Mouse (Mus musculus): ENCODE results near the gene Sars2.

The Sars2 gene

DNA sequence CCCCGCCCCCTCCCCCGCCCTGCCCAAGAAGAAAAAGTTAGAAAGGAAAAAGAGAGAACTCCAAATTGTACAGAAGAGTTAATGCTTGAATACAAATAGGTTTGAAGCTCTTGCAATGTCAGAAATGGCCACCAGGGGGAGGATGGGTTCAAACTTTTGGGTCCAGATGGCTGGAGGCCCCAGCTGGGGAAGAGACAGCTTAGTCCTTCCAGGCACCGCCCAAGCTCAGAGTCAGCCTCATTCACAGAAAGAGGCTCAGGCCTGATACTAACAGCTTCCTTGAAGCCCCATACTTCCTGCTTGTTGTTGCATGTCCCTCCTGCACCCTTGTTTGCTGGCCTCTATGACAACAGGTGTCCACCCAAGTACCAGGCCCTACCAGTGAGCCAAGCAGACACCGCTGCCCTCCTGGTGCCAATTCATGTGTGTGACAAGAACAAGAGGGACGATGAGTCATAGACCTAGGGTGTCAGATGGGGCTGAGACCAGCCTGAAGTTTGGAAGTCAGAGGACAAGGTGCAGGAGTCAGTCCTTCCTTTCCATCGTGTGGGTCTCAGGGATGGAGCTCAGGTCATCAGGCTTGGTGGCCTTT, 38.4 kb downstream of the Sars2 start:
- DNase-seq (ENCODE audit: low spot score), result peak; percentile 75

- DNase-seq (ENCODE audit: low spot score), result no peak
Measured at GRCm38 (mm10) chr7:28780857-28781256, 39.1 kb downstream of the Sars2 start.

- no peak for DNase-seq (ENCODE audit: low spot score)
Measured at GRCm38 (mm10) chr7:28781261-28781663, 39.5 kb downstream of the Sars2 start.

GRCm38 (mm10) chr7:28785161-28785560, 43.4 kb downstream of the Sars2 start:
- DNase-seq (ENCODE audit: low spot score), result no peak

GRCm38 (mm10) chr7:28787884-28788283, 46.1 kb downstream of the Sars2 start:
- DNase-seq (ENCODE audit: low spot score), result no peak

- no peak for DNase-seq (ENCODE audit: low spot score)
Measured at GRCm38 (mm10) chr7:28788307-28789195, 46.8 kb downstream of the Sars2 start, which contains the start of gene Rinl. Gene Rinl (plus strand): TSS chr7:28788969.

DNA sequence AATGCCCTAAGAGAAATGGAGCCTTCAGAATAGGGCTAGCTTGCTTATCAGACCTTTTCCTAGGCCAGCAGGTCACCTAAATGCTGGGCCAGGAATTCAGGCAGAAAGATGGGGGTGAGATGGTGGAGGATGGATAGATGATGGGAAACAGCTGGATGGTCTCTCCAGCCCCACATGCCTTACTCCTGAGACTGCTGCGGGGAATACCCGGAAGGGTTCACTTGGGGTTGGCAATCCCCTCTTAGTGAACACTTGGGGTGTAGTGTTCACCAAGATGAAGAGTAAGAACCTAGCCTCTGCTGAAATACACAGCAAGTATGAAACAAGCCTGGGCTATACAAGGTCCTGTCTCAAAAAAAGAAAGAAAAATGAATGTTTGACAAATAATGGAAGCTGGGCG, 47.4 kb downstream of the Sars2 start:
- no peak for DNase-seq (ENCODE audit: low spot score)

DNA sequence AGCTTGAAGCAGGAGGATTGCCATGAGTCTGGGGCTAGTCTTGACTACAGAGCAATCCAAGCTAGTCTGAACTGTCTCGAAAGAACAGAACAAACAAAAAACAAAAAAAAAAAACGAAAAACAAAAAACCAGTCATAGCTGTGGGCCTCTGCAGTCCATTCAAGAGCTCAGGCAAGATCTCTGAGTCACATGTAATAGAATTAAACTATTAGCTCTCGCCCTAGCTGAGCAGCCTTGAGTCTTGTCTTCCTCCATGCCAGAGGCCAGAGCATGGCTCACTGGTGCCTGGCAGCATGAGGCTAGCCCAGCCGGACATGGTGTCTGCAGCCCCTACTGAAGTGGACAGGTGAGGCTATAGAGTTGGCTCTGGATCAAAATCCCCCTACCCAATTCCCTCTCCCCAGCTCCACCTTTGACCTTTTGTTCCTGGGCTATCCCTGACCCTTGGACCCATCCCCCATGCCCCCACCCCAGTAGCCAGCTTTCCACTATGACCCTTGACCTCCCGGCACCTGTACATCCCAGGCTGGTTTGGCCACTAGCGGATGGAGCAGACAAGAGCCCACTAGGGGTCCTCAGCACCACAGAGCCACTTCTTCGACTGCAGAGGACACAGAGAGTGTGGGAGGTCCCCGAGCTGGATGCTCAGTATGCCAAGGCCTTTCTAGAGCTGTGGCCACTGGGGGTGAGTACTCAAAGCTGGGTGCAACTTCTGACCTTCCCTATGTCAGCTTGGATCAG, 48.4 kb downstream of the Sars2 start:
- DNase-seq (ENCODE audit: low spot score), result peak; percentile 90

- no peak for DNase-seq (ENCODE audit: low spot score)
Measured at GRCm38 (mm10) chr7:28791706-28792105, 49.9 kb downstream of the Sars2 start.

DNA sequence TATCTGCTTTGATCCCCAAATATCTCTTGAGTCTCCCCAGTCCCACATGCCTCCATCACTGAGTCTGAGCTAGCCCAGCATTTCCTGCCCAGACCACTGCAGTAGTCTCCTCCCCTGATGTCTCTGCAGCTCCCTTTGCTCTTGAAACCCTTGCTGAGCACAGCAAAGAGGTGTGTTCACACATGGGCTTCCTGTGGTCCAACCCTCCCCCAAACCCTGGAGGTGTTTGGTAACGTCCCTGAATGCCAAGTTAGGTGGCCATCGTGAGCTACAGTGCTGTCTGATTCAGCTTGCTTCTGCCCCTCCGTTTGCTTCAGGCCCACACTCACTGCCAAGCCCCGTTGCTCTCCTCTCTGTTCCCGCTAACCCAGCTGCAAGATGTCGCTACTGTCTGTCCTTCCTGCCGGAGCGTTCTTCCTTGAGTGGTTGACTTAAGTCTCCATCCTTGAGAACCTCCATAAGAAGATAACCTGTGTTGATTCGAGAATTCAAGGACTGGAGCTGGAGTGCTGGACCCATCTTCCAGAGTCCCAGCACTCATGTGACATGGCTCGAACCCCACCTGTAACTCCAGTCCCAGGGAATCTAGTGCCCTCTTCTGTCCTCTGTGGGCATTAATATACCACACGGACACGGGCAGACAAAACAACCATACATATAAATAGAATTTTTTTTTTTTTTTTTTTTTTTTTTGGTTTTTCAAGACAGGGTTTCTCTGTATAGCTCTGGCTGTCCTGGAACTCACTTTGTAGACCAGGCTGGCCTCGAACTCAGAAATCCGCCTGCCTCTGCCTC, 50.8 kb downstream of the Sars2 start:
- no peak for DNase-seq (ENCODE audit: low spot score)

- no peak for DNase-seq (ENCODE audit: low spot score)
Measured at GRCm38 (mm10) chr7:28793834-28794233, 52.0 kb downstream of the Sars2 start.

GRCm38 (mm10) chr7:28794496-28794895, 52.7 kb downstream of the Sars2 start:
- DNase-seq (ENCODE audit: low spot score), result no peak

DNA sequence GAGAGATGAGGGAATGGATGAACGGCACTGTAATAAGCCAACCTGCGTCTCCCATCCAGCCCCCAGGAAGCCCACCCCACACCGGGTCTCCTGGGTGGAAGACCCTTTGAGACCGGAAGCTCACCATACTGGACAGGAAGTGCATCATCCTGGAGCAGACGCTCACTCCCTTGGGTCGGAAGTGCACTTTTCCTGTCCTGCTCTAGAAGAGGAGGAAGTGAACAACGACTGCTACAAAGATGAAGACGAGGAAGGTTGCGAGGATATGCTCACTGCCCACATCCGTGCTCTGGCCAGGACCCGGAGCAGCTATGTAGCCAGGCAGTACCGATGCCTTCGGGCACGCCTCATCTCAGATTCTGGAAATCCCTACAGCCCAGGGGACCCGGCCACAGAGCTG, 54.0 kb downstream of the Sars2 start:
- DNase-seq (ENCODE audit: low spot score), result no peak

DNA sequence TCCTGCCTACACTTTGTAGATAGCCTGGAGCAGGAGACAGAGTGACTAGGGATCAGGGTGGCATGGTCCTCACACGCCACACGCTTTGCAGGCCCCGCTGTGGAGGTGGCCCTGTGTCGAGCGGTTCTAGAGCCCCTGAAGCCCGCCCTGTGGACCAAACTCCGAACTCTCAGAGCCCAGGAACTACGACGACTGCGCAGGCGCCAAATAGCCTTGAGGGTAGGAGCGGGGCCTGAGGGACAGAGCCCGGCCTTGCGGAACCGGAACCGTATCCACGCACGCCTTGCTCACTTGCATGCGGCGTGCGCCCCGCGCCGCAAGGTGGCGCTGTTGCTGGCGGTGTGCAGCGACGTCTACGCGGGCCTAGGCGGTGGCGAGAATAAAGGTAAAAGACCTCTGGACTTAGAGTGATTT, 54.8 kb downstream of the Sars2 start:
- peak; percentile 68 for DNase-seq (ENCODE audit: low spot score)

DNA sequence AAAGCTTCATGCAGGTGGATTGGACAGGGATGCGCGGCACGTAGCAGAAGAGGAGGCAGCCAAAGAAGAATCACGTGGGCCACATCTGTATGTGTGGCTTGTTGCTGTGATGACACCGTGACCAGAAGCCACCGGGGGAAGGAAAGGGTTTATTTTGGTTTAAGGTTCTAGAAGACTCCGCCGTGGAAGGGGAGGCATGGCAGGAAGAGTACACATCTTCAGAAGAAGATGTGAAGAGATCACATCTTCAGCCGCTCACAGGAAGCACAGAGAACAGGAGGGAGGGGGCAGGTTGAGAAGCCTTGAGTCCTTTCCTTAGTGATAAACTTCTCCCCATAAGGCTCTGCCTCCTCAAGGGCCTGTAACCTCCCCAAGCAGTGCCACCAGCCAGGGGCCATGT, 58.2 kb downstream of the Sars2 start:
- no peak for DNase-seq (ENCODE audit: low spot score)

DNA sequence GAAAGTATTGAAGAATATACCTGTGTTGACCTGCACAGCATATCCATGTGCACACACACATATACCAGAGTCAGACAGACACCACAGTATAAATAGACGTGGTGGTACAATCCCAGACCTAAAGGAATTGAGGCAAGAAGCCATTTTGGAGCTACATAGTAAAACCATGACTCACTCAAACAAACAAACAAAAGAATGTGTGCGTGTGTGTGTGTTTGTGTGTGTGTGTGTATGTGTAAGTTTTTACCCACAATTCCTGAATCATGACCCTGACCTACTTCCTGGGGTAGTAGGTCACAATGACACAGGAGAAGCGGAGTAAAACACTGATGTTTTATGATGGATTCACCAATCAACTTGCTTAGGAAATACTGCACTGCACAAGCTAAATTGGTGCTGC, 59.7 kb downstream of the Sars2 start:
- DNase-seq (ENCODE audit: low spot score), result no peak

GRCm38 (mm10) chr7:28801901-28802670, 60.3 kb downstream of the Sars2 start:
- peak; percentile 79 for DNase-seq (ENCODE audit: low spot score)

DNA sequence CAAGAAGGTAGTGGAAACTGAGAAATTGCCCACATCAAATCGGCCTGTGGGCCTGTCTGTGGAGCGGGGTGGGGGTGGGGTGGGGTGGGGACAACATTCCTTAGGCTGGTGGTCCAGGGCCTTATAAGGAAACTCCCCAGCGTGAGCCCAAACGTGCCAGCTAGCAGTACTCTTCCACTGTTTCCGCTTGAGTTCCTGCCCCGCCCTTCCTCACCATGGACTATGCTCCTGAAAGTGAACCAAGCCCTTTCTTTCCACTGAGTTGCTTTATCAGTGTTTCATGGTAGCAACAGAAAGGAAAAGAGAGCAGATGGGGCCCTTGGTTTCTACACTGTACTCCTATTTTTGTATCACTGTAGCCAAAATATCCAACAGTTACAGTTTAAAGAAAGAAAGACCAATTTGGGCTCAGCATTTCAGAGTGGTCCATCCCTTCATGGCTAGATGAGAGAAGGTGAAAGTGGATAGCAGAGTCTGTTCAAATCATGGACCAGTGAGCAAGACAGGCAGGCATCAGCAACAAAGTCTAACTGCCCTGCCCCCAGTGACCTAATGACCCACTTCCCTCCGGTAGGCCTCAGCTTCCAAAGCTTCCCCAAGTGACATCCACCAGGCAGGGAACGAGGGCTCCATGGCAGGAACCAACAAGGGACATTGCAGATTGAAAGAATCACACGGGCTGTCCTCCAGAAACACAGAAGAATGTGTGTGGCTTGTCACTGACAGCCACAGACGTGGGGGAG, 61.2 kb downstream of the Sars2 start:
- peak; percentile 83 for DNase-seq (ENCODE audit: low spot score)

Measured in yolk sac, embryonic 10.5 days (tissue).